Mouse (Mus musculus): ENCODE measurements around the gene Cbr1. TPM values are rescaled to one million over a fixed set of nuclear protein-coding genes. Genes with fewer than 3 reads are reported as not detected.

Cbr1 gene
- polyA plus RNA-seq (2014; fragmentation: Nextera tagmentation; extraction: Ambion mirVana): 89.9 and 95.9 TPM in 2 replicates

- H3K36me3 ChIP-seq (ENCODE audit: control insufficient read depth, insufficient read depth, low read length): no peaks in the 10 kb centered on the region
- peak within 1 kb of the TSS; percentile 65; the same call in 1 of the 2 replicates for H3K4me3 ChIP-seq (ENCODE audit: low read depth, low read length)
- 66% methylated on average over 4 of the region's 4 CpGs for WGBS
These were observed at the start of gene Cbr1 for GRCm38 (mm10) chr16:93605553-93605952. Gene Cbr1, plus strand, starts transcription at chr16:93605853.

GRCm38 (mm10) chr16:93557646-93558045 is 48.0 kb upstream of the Cbr1 start:
- Histone ChIP-seq H3K27me3 (ENCODE audit: control insufficient read depth, insufficient read depth, low read length) (no peaks in the 10 kb centered on the region), H3K27ac (ENCODE audit: low read length) (no peak overlapping the region), H3K9ac (replicated peaks; ENCODE audit: low read depth, low read length) (no peak overlapping the region), H3K4me3 (ENCODE audit: low read depth, low read length) (no peak overlapping the region), H3K4me2 (replicated peaks; ENCODE audit: low read depth, low read length) (no peak overlapping the region), H3K36me3 (ENCODE audit: control insufficient read depth, insufficient read depth, low read length) (no peaks in the 10 kb centered on the region), H3K9me3 (ENCODE audit: control insufficient read depth, low read depth, low read length) (no peaks in the 10 kb centered on the region), H3K4me1 (ENCODE audit: control insufficient read depth, insufficient read depth, low read length) (0 out of 2 replicates have a peak, but pooled peaks cover 5% of the 10 kb centered on the region)
- 67% methylated on average over 8 of the region's 8 CpGs for WGBS
- ATAC-seq (ENCODE audit: insufficient number of reproducible peaks, insufficient read depth, low FRiP score, low read depth): no peak

More at GRCm38 (mm10) chr16:93605553-93605952, at the start of gene Cbr1:
- Histone ChIP-seq H3K4me1 (ENCODE audit: control insufficient read depth, insufficient read depth, low read length) (peaks cover 3% of the 10 kb centered on the region; the same call in 1 of the 2 replicates), H3K9me3 (ENCODE audit: control insufficient read depth, low read depth, low read length) (no peaks in the 10 kb centered on the region), H3K9ac (replicated peaks; ENCODE audit: low read depth, low read length) (no peak within 1 kb of the TSS), H3K27me3 (ENCODE audit: control insufficient read depth, insufficient read depth, low read length) (no peaks in the 10 kb centered on the region), H3K27ac (ENCODE audit: low read length) (no peak within 1 kb of the TSS), H3K4me2 (replicated peaks; ENCODE audit: low read depth, low read length) (peak within 1 kb of the TSS; percentile 75)
- no peak for ATAC-seq (ENCODE audit: insufficient number of reproducible peaks, insufficient read depth, low FRiP score, low read depth)

GRCm38 (mm10) chr16:93558499-93558898 is 47.2 kb upstream of the Cbr1 start:
- Histone ChIP-seq H3K27ac (ENCODE audit: low read length) (no peak overlapping the region), H3K9ac (replicated peaks; ENCODE audit: low read depth, low read length) (no peak overlapping the region), H3K4me2 (replicated peaks; ENCODE audit: low read depth, low read length) (0 out of 2 replicates have a peak overlapping the region, but pooled peaks have one; percentile 6), H3K4me1 (ENCODE audit: control insufficient read depth, insufficient read depth, low read length) (0 out of 2 replicates have a peak, but pooled peaks cover 5% of the 10 kb centered on the region), H3K9me3 (ENCODE audit: control insufficient read depth, low read depth, low read length) (no peaks in the 10 kb centered on the region), H3K36me3 (ENCODE audit: control insufficient read depth, insufficient read depth, low read length) (no peaks in the 10 kb centered on the region), H3K27me3 (ENCODE audit: control insufficient read depth, insufficient read depth, low read length) (no peaks in the 10 kb centered on the region), H3K4me3 (ENCODE audit: low read depth, low read length) (no peak overlapping the region)
- no peak for ATAC-seq (ENCODE audit: insufficient number of reproducible peaks, insufficient read depth, low FRiP score, low read depth)
- WGBS: 17% methylated on average over 12 of the region's 12 CpGs

GRCm38 (mm10) chr16:93572383-93572782 is 33.3 kb upstream of the Cbr1 start:
- H3K27me3 ChIP-seq (ENCODE audit: control insufficient read depth, insufficient read depth, low read length): no peaks in the 10 kb centered on the region
- no peak overlapping the region for H3K4me3 ChIP-seq (ENCODE audit: low read depth, low read length)
- H3K4me2 ChIP-seq (replicated peaks; ENCODE audit: low read depth, low read length): no peak overlapping the region
- 92% methylated on average over 6 of the region's 6 CpGs for WGBS
- H3K27ac ChIP-seq (ENCODE audit: low read length): no peak overlapping the region
- no peak overlapping the region for H3K9ac ChIP-seq (replicated peaks; ENCODE audit: low read depth, low read length)
- no peaks in the 10 kb centered on the region for H3K9me3 ChIP-seq (ENCODE audit: control insufficient read depth, low read depth, low read length)
- ATAC-seq (ENCODE audit: insufficient number of reproducible peaks, insufficient read depth, low FRiP score, low read depth): no peak
- peaks cover 12% of the 10 kb centered on the region; the same call in 1 of the 2 replicates for H3K4me1 ChIP-seq (ENCODE audit: control insufficient read depth, insufficient read depth, low read length)
- H3K36me3 ChIP-seq (ENCODE audit: control insufficient read depth, insufficient read depth, low read length): no peaks in the 10 kb centered on the region

GRCm38 (mm10) chr16:93573434-93573833 is 32.2 kb upstream of the Cbr1 start:
- Histone ChIP-seq H3K36me3 (ENCODE audit: control insufficient read depth, insufficient read depth, low read length) (no peaks in the 10 kb centered on the region), H3K4me2 (replicated peaks; ENCODE audit: low read depth, low read length) (no peak overlapping the region), H3K4me3 (ENCODE audit: low read depth, low read length) (no peak overlapping the region), H3K4me1 (ENCODE audit: control insufficient read depth, insufficient read depth, low read length) (peaks cover 12% of the 10 kb centered on the region; the same call in 1 of the 2 replicates), H3K27me3 (ENCODE audit: control insufficient read depth, insufficient read depth, low read length) (no peaks in the 10 kb centered on the region), H3K9ac (replicated peaks; ENCODE audit: low read depth, low read length) (no peak overlapping the region), H3K9me3 (ENCODE audit: control insufficient read depth, low read depth, low read length) (no peaks in the 10 kb centered on the region), H3K27ac (ENCODE audit: low read length) (no peak overlapping the region)
- no peak for ATAC-seq (ENCODE audit: insufficient number of reproducible peaks, insufficient read depth, low FRiP score, low read depth)
- 95% methylated on average over 5 of the region's 5 CpGs for WGBS

- Histone ChIP-seq H3K4me1 (ENCODE audit: control insufficient read depth, insufficient read depth, low read length) (peaks cover 12% of the 10 kb centered on the region; the same call in 1 of the 2 replicates), H3K36me3 (ENCODE audit: control insufficient read depth, insufficient read depth, low read length) (no peaks in the 10 kb centered on the region), H3K27ac (ENCODE audit: low read length) (peak overlapping the region; percentile 23), H3K4me2 (replicated peaks; ENCODE audit: low read depth, low read length) (no peak overlapping the region), H3K4me3 (ENCODE audit: low read depth, low read length) (no peak overlapping the region), H3K27me3 (ENCODE audit: control insufficient read depth, insufficient read depth, low read length) (no peaks in the 10 kb centered on the region), H3K9me3 (ENCODE audit: control insufficient read depth, low read depth, low read length) (no peaks in the 10 kb centered on the region), H3K9ac (replicated peaks; ENCODE audit: low read depth, low read length) (no peak overlapping the region)
- no peak for ATAC-seq (ENCODE audit: insufficient number of reproducible peaks, insufficient read depth, low FRiP score, low read depth)
- 22% methylated on average over 18 of the region's 18 CpGs for WGBS
These were observed 31.0 kb upstream of the Cbr1 start for GRCm38 (mm10) chr16:93574521-93575191.

GRCm38 (mm10) chr16:93575574-93575973 is 30.1 kb upstream of the Cbr1 start:
- WGBS: 59% methylated on average over 5 of the region's 5 CpGs
- H3K9me3 ChIP-seq (ENCODE audit: control insufficient read depth, low read depth, low read length): no peaks in the 10 kb centered on the region
- no peaks in the 10 kb centered on the region for H3K27me3 ChIP-seq (ENCODE audit: control insufficient read depth, insufficient read depth, low read length)
- no peak overlapping the region for H3K9ac ChIP-seq (replicated peaks; ENCODE audit: low read depth, low read length)
- peaks cover 12% of the 10 kb centered on the region; the same call in 1 of the 2 replicates for H3K4me1 ChIP-seq (ENCODE audit: control insufficient read depth, insufficient read depth, low read length)
- peak overlapping the region; percentile 6; the same call in 1 of the 2 replicates for H3K27ac ChIP-seq (ENCODE audit: low read length)
- no peak overlapping the region for H3K4me3 ChIP-seq (ENCODE audit: low read depth, low read length)
- no peak overlapping the region for H3K4me2 ChIP-seq (replicated peaks; ENCODE audit: low read depth, low read length)
- 0 out of 2 replicates have a peak, but pooled peaks have one; percentile 21 for ATAC-seq (ENCODE audit: insufficient number of reproducible peaks, insufficient read depth, low FRiP score, low read depth)
- H3K36me3 ChIP-seq (ENCODE audit: control insufficient read depth, insufficient read depth, low read length): no peaks in the 10 kb centered on the region

- no peaks in the 10 kb centered on the region for H3K27me3 ChIP-seq (ENCODE audit: control insufficient read depth, insufficient read depth, low read length)
- H3K9me3 ChIP-seq (ENCODE audit: control insufficient read depth, low read depth, low read length): no peaks in the 10 kb centered on the region
- H3K4me3 ChIP-seq (ENCODE audit: low read depth, low read length): no peak overlapping the region
- no peak overlapping the region for H3K9ac ChIP-seq (replicated peaks; ENCODE audit: low read depth, low read length)
- no peaks in the 10 kb centered on the region for H3K36me3 ChIP-seq (ENCODE audit: control insufficient read depth, insufficient read depth, low read length)
- H3K4me2 ChIP-seq (replicated peaks; ENCODE audit: low read depth, low read length): 0 out of 2 replicates have a peak overlapping the region, but pooled peaks have one; percentile 18
- H3K27ac ChIP-seq (ENCODE audit: low read length): no peak overlapping the region
- WGBS: 19% methylated on average over 14 of the region's 14 CpGs
- ATAC-seq (ENCODE audit: insufficient number of reproducible peaks, insufficient read depth, low FRiP score, low read depth): peak; percentile 54; the same call in 1 of the 2 replicates
- peaks cover 12% of the 10 kb centered on the region; the same call in 1 of the 2 replicates for H3K4me1 ChIP-seq (ENCODE audit: control insufficient read depth, insufficient read depth, low read length)
These were observed 29.1 kb upstream of the Cbr1 start for GRCm38 (mm10) chr16:93576412-93577082.
